Mouse (Mus musculus): ENCODE results near the gene Sdcbp2.
"Not testable (repeated sequence)": the region's sequence is repeated elsewhere in the genome, so short reads cannot be mapped to it uniquely, and the experiment has no call there.

Sdcbp2 gene

DNA sequence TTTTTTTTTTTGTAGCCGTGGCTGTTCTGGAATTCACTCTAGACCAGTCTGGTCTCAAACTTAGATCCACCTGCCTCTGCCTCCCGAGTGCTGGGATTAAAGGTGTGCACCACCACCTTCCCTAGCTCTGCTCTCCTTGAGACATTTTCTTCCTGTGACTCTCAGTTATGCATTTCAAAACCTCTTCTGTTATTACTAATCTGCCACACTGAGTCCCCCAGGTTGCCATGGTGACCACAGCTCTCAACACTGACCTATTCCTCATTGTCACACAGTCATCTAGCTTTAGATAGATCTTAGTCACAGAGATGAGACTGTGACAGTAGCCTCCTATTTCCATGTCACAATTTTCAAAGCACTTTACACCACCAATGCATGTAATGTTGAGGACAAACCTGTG is 3.0 kb upstream of the Sdcbp2 start:
- no peak for DNase-seq (ENCODE audit: low spot score)

- no peak for DNase-seq (ENCODE audit: low spot score)
These were observed 1.2 kb downstream of the Sdcbp2 start for GRCm38 (mm10) chr2:151573667-151574066.

DNA sequence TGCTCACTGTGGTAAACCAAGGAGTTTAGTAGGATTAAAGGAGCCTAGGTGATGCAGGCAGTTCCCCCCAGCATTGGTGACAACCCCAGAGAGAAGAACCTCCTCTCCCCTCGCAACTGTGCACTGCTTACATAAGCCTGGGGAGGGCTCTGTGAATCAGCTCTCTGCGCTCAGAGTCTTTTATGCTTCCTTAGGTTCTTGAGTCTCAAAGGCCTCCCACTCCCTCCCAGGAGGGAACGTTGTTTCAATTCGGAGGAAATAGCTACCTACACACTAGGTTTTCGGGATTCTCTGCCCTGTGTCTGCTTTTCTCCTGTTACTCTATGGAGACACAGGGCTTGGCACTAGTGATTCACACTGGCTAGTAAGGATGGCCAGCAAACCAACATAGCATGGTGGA is 2.2 kb downstream of the Sdcbp2 start:
- DNase-seq (ENCODE audit: low spot score), result no peak

DNA sequence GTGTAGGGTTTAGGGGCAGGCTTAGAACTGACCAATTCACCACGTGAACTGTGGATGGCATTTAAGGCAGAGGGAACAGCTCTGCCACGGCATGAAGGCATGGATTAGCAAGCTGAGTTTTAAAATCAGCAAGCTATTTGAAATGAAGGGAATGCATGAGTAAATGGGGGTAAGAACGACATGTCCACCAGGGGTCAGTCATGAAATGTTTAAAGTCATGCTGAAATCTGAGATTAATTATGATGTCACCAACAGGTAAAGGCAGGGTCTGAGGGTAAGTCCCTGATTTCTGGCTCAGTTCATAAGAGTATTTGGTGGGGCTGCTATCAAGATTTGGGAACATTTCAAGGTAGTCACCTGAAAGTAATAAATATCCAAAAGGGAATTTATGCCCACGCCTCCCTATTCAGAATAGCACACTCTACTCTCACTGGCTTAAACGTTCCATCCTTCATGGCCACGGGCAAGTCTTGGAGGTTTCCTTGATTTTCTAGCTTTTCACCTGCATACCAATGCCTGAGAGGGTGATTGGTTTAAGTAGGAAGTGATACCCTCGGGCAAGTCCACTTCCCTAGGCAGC is 2.8 kb downstream of the Sdcbp2 start:
- DNase-seq (ENCODE audit: low spot score), result peak; percentile 18

DNA sequence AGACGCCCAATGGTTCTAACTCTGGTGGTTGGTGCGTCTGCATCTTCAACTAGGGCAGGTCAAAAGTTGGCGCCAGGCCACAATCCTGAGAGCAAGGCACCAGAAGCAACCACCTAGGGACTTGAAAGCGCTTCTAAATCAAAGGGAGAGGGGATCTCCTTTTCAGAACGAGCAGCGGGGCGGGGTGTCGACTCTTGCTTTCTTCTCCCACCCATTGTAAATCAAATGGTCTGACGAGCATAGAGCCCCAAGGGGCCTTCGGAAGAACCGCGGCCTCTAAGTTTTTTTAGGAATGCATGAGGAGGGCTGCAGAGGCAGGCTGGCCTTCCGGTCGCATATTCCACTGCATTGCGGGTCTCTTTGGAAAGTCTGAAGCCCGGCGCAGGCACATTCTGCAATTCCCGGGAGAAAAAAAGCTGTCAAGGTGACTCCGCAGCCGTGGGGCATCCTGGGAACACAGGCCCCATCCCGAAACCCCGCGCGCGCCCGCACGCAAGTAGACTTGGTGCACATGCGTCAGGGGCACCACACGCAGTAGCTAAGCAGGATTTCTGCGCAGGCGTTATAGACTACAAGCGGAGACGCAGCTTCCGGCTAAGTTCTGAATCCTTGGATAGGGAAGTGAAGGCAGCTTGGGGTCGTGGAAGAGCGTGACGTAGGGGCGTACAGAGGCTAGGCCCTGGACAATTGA is 3.4 kb downstream of the Sdcbp2 start:
- peak; percentile 76 for DNase-seq (ENCODE audit: low spot score)

GRCm38 (mm10) chr2:151579183-151579582 is 6.8 kb downstream of the Sdcbp2 start:
- no peak for DNase-seq (ENCODE audit: low spot score)

- no peak for DNase-seq (ENCODE audit: low spot score)
These were observed 8.5 kb downstream of the Sdcbp2 start for GRCm38 (mm10) chr2:151580945-151581344.

DNA sequence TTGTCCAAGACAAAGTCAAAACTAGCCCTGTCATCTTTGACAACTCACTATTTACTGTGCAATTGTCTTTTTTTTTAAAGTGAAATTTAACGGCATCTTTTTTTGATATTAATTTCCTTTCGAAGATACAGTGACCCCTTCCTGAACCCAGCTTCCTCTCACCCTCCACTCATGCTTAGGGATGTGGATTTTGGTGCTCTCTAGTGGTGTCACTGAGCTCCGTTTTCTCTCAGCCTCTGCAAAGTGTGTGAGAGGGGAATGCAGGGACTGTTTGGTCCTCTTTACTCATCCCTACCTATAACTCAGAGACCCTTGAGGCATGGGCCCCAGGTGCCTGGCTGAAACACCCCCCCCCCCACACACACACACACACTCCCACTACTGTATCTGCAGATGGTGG is 13.5 kb downstream of the Sdcbp2 start:
- DNase-seq (ENCODE audit: low spot score), result no peak

DNA sequence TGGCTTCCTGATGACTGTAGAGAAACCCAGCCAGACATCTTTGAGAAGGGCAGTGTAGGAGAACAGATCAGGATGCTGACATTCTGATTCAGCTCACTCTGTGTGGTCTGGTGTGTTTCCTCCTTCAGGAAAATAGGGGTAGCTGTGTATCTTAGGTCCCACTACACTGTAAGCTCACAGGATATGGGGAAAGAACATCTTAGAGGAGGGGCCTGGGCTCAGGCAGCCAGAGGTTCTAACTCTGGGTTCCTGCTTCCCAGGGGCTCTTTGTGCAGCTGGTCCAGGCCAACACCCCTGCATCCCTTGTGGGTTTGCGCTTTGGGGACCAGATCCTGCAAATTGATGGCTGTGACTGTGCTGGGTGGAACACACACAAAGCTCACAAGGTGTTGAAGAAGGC is 14.4 kb downstream of the Sdcbp2 start:
- DNase-seq (ENCODE audit: low spot score), result no peak

GRCm38 (mm10) chr2:151587306-151587705 is 14.9 kb downstream of the Sdcbp2 start:
- no peak for DNase-seq (ENCODE audit: low spot score)

DNA sequence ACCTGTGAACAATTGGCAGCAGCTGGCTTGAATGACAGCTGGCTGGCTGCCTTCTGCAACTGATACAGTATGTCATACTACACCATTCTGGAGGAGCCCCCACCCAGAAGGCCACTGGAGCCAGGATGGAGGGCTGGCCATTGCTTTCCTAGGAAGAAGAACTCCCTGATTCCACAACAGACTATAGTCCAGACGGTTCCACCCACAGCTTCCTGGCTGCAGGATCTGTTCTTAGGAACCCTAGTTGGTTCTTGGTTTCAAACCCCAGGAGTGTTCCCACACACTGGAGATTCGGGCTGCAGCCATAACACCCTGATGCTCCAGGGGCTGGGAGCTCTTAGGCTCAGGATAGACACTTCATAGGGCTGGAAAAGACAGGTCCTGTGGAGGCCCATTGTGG is 25.6 kb downstream of the Sdcbp2 start:
- no peak for DNase-seq (ENCODE audit: low spot score)

DNA sequence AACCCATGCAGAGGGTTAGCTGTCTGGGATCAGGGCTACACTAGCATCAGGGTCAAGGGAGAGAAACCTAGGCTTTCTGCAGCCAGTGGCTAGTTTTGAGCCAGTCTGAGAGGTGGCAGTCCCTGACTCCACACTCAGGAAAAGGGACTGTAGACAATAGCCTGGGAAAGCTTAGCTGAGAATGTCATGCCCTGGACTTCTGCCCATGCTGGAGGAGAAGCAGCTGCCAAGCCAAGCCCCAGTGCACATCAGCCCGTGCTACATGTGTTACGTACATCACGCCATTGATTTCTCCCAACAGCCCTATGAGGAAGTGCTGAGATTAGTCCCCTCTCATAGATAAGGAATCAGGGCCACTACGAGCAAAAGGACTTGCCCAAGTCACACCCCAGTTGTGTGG is 29.7 kb downstream of the Sdcbp2 start:
- no peak for DNase-seq (ENCODE audit: low spot score)

GRCm38 (mm10) chr2:151603630-151604029 is 31.2 kb downstream of the Sdcbp2 start:
- DNase-seq (ENCODE audit: low spot score), result no peak

GRCm38 (mm10) chr2:151605437-151605987 is 33.1 kb downstream of the Sdcbp2 start:
- peak; percentile 47 for DNase-seq (ENCODE audit: low spot score)

- no peak for DNase-seq (ENCODE audit: low spot score)
These were observed 36.0 kb downstream of the Sdcbp2 start for GRCm38 (mm10) chr2:151608435-151608834.

DNA sequence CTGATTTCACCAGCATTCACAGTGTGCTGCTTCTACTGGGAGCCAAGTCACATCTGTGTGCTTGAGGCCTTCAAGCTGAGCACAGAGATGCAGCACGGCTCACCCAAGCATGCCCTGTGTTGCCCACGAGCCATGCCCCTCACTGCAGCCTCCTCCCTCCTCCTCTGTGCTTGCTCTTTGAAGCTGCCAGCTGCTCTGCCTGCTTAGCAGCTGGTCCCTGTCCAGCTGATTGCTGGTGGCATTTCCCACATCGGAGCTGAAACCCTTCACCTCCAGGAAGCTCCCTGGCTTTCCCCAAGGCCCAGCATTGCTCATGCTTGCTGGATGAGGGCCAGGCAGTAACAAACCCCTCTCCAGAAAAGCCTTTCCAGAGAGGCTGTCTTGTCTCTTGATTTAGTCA is 37.6 kb downstream of the Sdcbp2 start:
- no peak for DNase-seq (ENCODE audit: low spot score)

DNA sequence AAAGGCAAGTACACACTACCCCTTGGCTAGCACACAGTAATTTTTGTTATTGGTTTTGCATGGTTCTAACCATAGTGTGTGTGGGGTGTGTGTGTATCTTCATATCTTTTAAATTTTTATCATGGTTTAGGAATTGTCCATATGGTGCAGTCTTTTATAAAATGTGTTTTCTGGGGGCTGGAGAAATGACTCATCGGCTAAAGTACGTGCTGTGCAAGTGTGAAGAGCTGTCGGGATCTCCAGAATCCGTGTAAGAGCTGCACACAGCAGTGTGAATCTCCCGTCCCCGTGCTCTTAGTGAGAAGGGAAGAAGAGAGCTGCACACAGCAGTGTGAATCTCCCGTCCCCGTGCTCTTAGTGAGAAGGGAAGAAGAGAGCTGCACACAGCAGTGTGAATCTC is 43.4 kb downstream of the Sdcbp2 start:
- not testable (repeated sequence) for DNase-seq (ENCODE audit: low spot score)

DNA sequence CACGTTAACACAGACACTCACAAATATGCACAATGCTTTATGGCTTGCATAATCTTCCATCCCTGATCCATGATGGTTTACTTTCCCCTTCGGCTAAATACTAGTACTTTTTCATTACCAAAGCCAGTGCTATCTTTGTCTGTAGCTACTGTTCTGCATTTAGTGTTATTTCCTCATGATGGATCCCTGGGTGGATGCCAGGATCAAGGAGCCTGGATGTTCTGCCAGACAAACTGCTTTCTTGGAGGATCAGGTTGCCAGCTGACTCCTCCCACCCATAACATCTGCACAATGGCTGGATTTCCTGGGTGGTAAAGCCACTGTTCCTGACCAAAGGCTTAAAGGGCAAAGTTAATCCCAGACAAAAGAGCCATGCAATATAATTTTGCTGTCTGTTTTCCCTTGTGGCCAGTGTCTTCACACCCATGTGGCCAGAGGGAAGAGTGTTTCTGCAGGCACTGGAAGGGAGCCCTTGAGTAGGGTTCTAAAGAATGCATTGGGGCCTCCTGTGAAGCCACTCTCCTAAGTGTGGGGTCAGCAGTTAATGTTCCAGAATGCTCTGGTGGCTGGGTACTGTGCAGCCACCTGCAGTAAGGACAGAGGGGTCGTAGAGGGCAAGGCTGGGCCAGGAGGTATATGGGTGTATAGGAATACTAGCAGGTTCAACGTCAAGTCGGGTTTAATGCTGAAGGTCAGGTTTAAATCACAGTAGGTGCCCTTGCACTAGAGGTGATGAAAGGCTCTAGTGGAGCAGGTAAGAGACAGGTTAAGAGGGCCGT is 44.3 kb downstream of the Sdcbp2 start:
- no peak for DNase-seq (ENCODE audit: low spot score)

DNA sequence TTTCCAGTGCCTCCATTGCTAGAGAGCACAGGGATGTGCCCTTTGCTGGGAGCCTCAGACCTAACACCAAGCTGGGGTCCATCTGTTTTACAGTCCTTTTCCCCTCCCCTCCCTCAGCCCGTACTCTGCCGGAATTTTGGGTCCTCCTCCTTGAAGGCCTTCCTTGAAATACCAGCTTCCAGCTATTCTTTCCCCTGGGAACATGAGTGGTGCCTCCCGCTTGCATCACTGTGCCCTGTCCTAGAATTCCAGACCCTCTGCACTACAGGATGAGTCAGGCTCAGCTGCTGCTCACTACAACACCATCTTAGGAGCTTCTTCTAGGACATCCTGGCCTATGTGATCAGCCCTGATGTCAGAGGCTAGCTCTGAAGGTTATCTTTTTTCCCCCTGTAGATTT is 51.4 kb downstream of the Sdcbp2 start:
- no peak for DNase-seq (ENCODE audit: low spot score)

- DNase-seq (ENCODE audit: low spot score), result no peak
These were observed 53.9 kb downstream of the Sdcbp2 start for GRCm38 (mm10) chr2:151626296-151626695.

DNA sequence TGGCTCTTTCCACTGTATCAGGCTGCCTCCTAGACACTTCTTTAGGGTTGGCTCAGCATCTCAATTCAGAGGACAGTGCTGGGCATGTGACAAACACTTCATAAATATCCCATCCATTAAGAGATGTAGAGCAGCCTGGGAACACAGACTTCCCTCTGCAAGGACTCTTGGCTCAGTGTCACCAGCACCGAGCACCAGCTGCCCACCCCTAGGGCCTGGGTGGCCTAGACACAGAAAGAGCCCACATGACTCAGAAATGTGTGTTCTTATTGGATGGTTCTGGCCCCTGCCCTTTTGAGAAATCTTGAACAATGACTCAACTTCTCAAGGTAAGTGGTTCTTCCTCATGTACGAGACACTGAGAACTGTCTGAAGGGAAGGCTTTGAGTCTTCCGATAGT is 55.6 kb downstream of the Sdcbp2 start:
- DNase-seq (ENCODE audit: low spot score), result no peak

DNA sequence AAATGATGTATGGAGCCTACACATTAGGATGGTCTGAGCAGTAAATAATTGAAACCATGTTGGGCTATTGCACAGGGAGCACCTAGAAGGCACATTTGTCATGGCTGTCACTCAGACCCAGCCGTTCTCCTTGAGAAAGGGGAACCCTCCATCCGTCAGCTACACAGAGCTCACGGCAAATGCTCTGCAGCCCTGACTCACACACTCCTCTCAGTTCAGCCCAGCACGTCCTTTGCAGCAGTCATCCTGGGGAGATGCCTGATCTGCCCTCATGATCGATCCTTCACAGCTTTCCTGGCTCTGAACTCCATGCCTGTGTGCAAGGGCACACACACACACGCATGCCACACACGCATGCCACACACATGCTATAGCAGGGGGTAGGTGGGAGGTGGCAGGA is 56.9 kb downstream of the Sdcbp2 start:
- DNase-seq (ENCODE audit: low spot score), result no peak

Data from yolk sac, embryonic 10.5 days (tissue).